Mouse (Mus musculus) left cerebral cortex, postnatal 25 days (tissue): ENCODE results near the gene Olfr452. TPM values are rescaled to one million over a fixed set of nuclear protein-coding genes. Genes with fewer than 3 reads are reported as not detected.

ENCODE experiments used
- DNase-seq, 2 experiments: peaks; one replicate each; pipeline ENCODE4 v3.0.0; 2022; ENCODE audit warnings: low spot score in 2 of 2, mixed read lengths in 1 of 2
- intact Hi-C: fragments of 180-260 bp; cut with DNase I; formaldehyde crosslinking; loops from one replicate; pipeline ENCODE4 v1.15.1; 2025
- total RNA-seq, 2 experiments: library from RNA; stranded (reverse); gene quantifications; 2 replicates each; pipeline ENCODE4 v1.2.3; 2021

The Olfr452 gene
- total RNA-seq, result not detected

- intact Hi-C loops, result no loop called here
- DNase-seq, result no peak
These were observed at the start of gene Olfr452 for GRCm38 (mm10) chr6:42784793-42785192. Gene Olfr452, plus strand, starts transcription at chr6:42785093.

GRCm38 (mm10) chr6:42739071-42739470 is 45.8 kb upstream of the Olfr452 start, which contains the start of gene Olfr453:
Gene Olfr453, plus strand, starts transcription at chr6:42739371.
- intact Hi-C loops, result no loop called here
- DNase-seq, result no peak

- DNase-seq, result peak in 1 of 2 experiments; percentile 27
- intact Hi-C loops, result no loop called here
These were observed 42.6 kb upstream of the Olfr452 start for GRCm38 (mm10) chr6:42742303-42742702.

- intact Hi-C loops, result no loop called here
- no peak for DNase-seq
These were observed 37.0 kb upstream of the Olfr452 start for GRCm38 (mm10) chr6:42747846-42748245.

DNA sequence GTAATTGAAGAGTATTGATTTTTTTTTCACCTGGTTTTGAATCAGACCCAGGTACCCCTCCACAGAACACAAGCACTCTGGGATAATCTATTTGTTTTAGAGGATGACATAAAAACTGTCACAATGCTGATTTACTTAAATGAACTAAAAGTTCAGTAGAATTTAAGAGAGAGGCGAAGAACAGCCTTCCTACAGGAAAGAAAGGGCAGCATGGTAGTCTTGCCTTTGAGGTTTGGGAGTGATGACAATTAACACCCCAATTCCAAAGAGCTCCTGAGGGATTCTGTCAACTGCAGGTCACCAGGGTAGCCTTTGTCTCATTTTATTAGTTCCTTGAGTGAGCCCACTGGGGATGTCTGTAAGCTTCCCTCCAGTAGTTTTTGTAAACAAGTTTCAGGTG is 28.8 kb upstream of the Olfr452 start, which contains the start of gene Olfr38:
Gene Olfr38, plus strand, starts transcription at position 301 of the 400 bp plus-strand sequence.
- intact Hi-C loops, result no loop called here
- DNase-seq, result no peak

- no peak for DNase-seq
- intact Hi-C loops, result no loop called here
These were observed 7.8 kb upstream of the Olfr452 start for GRCm38 (mm10) chr6:42777066-42777465.

GRCm38 (mm10) chr6:42790247-42790948 is 5.5 kb downstream of the Olfr452 start:
- intact Hi-C loops, result no loop called here
- no peak for DNase-seq

- peak; percentile 3 to 17 for DNase-seq
These were observed 6.2 kb downstream of the Olfr452 start for GRCm38 (mm10) chr6:42790949-42791556.

DNA sequence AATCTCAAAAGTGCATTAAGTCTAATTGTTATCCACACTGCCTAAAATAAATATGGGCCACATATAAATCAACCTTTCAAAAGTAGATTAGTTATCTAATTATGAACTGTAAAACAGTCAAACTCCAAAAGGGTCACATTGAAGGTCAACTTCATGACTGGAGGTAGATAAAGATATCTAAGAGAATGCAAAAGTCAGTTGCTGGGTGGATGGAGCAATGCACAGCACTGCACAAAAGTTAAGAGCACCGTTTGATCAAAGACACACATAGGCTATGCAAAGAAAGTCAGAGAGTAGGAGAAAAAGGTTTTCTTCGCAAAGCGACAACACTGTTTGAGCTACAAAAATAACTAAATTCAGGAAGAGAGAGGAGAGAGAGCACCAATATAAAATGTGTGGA is 10.1 kb downstream of the Olfr452 start:
- DNase-seq, result no peak
- intact Hi-C loops, result no loop called here

More at GRCm38 (mm10) chr6:42790949-42791556, 6.2 kb downstream of the Olfr452 start:
- intact Hi-C loops, result no loop called here

- intact Hi-C loops, result no loop called here
These were observed 26.7 kb downstream of the Olfr452 start, which contains the start of gene Olfr450 for GRCm38 (mm10) chr6:42811639-42812038. Gene Olfr450, plus strand, starts transcription at chr6:42811939.

DNA sequence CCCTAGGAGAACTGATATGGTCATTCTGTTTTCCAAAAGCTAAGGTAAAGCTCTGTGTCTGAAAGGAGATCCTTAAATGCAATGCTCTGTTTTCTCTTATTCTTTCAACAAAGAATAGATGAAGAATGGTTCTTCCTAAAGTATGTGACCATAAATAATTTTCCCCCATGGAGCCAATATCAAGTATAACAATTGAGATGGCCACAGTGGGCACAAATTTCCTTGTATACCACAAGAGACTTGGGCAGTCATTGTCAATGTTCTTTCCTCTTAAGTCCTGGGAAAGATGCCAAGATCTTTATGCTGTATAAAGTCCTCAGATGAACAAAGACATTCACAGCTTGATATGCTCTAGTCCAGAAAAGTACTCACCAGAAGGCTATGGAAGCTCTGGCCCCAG is 49.2 kb downstream of the Olfr452 start, which contains the start of gene Olfr449:
Gene Olfr449, plus strand, starts transcription at position 301 of the 400 bp plus-strand sequence.
- no peak for DNase-seq
- intact Hi-C loops, result no loop called here

More at GRCm38 (mm10) chr6:42811639-42812038, 26.7 kb downstream of the Olfr452 start, which contains the start of gene Olfr450:
- DNase-seq, result no peak

Other genes with a start within 250 kb of the Olfr452 start
- gene Olfr455, start 237.5 kb upstream of the Olfr452 start, total RNA-seq, result not detected
- gene Tcaf3, start 187.4 kb upstream of the Olfr452 start, total RNA-seq, result not detected
- under 1 TPM; 0.46 to 0.83 TPM for gene Tcaf2, start 139.8 kb upstream of the Olfr452 start, total RNA-seq
- 100 to 1,000 TPM; 235 to 236 TPM for gene Tcaf1, start 75.0 kb upstream of the Olfr452 start, total RNA-seq
- gene Olfr453, start 45.7 kb upstream of the Olfr452 start, total RNA-seq, result not detected
- not detected for gene Olfr38, start 28.7 kb upstream of the Olfr452 start, total RNA-seq
- gene Olfr450, start 26.8 kb downstream of the Olfr452 start, total RNA-seq, result not detected
- not detected for gene Olfr449, start 49.3 kb downstream of the Olfr452 start, total RNA-seq
- not detected for gene Olfr448, start 105.3 kb downstream of the Olfr452 start, total RNA-seq
- not detected for gene Olfr447, start 123.8 kb downstream of the Olfr452 start, total RNA-seq
- not detected for gene Olfr446, start 136.3 kb downstream of the Olfr452 start, total RNA-seq
- gene Olfr444, start 164.0 kb downstream of the Olfr452 start, total RNA-seq, result not detected